Mouse (Mus musculus) layer of hippocampus, adult 11-12 months (tissue): ENCODE measurements around the gene Dgkz.

Experiments used
- DNase-seq: peaks from one replicate; pipeline ENCODE4 v3.0.0; 2022; ENCODE audit warnings: low spot score

Gene Dgkz

DNA sequence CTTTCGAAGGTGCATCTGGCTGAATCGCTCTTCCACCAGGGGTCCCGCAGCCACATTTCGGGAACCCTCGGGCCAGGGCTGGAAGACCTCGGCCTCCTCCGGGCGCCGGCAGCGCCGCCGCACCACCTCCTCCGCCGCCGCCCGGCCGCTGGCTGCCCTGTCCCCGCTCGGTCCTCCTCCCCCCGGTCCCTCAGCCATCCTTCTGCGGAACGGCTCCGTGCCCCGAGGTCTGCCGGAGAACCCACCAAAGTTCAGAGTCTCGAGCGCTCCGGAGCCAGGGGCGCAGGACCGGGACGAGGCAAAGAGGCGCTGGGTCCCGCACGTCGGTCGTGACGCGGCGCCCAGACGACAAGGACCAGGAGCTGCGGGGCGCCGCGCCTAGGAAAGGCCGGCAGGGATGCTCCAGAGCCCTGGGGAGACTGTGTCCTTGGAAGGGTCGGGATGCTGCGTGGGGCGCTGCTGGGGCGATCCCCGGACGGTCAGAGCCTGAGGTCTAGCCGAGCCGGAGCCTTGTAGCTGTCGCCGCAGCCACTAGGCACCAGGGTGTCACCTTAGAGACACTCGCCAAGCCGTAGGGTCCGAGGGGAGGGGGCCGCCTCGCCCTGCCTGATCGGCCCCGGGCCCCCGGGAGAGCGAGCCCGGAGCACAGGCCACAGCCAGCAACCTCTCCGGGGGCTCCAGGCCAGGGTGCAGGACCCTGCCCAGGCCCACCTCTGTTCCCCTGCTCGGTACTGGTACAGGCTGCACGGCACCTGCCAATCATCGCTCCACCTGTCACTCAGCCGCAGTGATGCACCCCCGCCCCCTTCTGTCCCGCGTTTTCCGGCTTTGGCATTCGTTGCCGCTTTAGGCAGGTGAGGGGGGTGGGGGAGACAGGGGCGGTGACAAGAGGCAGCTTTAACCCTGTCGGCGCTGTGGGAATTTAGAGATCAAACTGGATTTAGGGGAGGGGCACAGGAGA lies at the start of gene Dgkz:
Dgkz (minus strand) TSS at position 284 of the 961 bp plus-strand sequence.
- no peak for DNase-seq

DNA sequence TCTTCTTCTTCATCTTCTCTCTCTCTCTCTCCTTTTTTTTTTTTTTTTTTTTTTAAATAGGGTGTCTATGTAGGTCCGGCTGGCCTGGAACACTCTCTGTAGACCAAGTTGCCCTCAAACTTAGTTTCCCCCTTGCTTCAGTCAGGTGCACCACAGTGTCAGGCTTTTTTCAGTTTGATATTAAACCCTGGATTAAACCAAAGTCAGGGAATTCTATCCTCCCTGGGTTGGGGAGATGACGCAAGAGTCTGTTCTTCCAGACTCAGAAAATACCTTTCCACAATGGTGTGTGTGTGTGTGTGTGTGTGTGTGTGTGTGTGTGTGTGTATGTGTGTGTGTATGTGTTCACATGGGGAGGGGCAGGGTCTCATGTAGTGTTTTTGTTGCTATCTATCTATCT lies 49.5 kb upstream of the Dgkz start:
- DNase-seq, result no peak

DNA sequence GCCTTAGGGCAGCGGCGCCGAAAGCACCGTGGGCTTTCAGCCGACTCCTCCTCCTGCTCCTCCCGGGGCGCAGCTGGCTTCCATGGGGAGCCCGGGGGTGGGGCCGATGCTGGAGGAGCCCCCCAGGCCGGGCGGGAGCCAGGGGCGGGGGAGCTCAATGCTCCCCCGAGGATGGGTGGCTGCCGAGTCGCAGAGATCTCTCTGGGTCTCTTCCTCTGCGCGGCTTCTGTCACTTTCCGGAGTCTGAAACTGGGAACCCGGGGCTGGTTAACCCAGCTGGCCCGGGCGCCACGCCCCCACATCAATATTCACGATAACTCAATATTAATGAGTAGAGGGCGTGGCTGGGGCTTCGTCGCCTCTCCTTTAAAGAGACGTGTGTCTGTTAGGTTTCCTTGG lies 48.6 kb upstream of the Dgkz start, which contains the start of gene Creb3l1:
Creb3l1 (minus strand) TSS at position 229 of the 399 bp plus-strand sequence.
- DNase-seq, result peak; percentile 63

DNA sequence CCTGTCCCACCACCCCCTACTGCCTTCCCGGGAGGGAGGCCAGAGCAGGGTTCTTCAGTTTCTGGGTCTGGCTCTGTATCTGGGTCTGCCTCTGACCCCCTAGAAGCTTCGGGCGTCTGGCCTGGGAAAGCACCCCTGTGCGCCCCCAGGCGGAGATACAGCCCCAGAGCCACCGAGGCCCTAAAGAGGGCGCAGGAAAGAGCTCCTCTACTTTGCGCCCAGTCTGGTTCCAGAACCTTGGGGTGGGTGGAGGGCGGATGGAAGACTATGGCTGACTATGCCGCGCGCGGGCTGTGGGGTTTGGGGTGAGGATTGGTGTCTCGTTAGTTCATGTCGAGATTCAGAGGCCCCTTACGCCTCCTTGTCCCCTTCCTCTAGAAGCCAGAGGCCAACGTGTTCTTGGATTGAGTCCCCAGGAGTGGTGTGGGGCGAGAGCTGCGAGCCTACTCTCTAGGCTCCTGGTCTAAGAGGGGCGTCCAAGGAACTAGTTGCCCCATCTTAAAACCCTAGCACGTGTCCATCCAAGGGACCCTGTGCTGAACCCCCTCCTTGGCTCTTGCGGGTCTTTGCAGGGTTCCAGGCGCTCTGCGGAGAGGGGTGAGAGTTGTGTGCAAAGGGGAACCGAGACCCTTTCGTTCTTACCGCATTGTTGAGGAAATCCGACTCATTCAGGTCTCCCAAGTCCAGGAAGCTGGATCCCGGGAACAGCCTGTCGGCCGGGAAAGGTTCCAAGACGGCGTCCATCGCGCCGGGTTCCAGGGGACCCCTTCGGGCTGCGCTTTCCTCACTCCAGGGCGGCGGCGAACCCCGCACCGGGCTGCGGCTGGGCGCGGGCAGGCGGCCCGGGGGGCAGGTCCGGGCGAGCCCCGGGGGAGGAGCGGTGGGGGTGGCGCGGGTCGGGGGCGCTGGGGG lies 48.0 kb upstream of the Dgkz start:
- no peak for DNase-seq

DNA sequence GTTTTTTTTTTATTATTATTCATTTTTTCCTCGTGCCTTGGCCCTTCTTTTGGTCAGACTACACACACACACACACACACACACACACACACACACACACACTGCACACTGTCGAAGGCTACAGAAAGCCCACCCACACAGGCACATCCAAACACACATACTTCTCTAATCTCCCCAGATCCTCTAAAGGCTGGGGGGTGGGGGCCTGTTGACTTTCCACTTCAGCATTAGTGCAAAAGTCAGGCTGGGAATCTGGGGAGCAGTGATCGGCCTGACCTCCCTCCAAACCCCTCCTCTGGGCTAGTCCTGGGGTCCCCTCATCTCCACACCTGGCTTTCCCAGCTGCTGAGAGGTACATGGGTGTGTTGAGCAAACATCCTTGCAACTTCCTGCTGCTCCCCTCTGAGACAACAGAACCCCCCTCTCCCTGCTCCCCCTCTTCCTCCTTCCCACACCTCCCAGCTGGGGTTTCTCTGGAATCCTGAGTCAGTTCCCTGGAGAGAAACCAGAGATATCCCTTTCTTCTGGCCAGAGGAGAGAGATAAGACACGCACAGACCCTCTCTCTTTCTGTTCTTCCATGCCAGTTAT lies 45.1 kb upstream of the Dgkz start:
- no peak for DNase-seq

DNA sequence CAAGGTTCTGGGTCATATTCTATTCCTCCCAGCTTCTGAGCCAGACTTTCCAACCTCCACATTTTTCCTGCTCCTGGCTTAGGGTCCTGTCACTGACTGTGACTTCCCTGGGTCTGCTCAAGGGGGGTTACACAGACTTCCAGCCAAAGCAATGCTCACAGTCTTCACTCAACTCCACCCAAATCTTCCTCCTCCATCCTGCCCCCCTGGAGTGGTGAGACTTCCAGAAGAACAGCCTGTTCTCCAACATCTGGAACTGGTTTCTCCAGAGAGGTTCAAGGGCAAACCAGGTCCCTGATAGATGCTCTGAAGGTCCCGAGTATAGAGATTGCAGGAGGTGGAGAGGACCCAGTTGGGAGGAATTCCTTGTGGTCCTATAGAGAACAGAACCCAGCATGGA lies 41.8 kb upstream of the Dgkz start:
- no peak for DNase-seq

DNA sequence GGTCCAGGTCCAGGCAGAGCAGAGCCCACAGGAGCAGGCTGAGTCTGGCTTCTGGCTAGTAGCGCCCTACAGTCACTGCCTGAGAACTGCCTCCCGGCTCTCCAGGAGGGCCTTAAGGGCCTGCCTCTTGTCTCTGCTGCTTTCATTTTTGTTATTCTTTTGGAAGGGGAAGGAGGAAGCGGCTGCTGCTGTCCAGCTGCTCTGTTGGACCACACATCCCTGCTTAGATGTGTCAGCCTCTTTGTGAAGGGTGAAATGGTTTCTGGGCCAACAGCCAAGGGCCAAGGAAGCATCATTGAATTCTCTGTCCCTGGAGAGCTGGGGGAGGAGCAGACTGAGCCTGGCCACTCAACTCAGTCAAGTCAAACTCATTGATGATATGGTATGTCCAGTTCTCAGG lies 41.3 kb upstream of the Dgkz start:
- peak; percentile 45 for DNase-seq

DNA sequence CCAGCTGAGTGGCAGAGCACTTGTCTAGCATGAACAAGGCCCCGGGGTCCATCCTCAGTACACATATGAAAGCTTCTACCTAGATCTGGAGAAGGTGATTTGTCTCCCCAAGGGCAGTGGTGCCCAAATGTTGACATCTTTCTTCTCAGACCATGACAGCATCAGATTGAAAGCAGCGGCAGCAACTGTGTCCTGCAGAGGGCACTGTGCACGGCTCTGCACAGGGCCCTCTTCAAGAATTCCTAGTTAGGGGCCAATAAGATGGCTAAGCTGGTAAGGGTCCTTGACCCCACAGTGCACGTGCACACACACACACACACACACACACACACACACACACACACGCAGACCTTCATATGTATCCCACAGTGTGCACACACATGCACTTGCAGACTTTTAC lies 39.2 kb upstream of the Dgkz start:
- no peak for DNase-seq

DNA sequence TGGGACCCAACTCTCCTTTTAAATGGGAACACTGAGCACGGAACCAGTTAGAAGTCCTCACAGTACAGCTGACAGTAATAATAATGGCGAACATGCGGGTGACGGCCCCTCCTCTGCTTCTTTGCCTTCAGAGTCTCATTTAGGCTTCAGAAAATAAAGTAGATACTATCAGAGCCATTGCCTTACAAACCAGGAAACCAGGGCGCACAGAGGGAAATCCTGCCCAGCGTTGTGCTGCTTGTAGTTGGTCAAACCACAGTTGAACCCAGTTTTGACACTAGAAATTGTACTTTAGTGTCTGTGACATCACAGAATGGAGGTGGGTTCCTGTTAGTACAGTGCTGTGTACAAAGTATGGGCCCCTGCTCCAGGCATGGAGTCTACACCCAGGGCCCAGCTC lies 38.6 kb upstream of the Dgkz start:
- DNase-seq, result no peak

DNA sequence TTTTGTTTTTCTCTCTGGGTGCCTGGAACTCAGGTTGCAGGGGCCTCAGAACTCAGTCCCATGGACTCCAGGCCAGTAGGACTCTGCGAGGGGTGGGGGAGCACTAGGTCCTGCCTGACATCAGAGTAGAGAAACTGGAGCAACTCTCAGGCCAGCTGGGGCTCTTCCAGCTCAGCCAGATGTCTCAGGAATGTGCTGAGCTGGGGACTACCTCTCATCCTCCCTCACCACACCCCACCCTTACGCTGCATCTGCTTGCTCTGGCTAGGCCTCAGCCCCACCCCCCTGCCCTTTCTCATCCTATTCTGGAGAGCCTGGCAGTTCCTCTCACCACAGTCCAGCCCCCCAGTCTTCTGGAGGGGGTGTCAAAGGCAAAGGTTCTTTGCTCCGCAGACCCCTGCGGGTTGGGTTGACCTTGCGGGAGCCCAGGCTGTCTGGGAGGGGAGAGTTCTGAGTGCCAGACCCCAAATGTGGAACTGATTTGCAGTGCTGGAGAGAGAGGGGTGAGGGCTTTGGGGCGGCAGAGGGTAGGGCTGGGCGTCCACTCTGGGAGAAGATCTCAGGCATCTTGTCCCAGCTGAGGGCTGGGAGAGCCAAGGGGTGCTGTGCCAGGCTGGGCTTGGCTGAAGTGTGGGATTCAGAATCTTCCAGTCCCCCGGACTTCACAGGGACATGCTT lies 37.2 kb upstream of the Dgkz start:
- no peak for DNase-seq

DNA sequence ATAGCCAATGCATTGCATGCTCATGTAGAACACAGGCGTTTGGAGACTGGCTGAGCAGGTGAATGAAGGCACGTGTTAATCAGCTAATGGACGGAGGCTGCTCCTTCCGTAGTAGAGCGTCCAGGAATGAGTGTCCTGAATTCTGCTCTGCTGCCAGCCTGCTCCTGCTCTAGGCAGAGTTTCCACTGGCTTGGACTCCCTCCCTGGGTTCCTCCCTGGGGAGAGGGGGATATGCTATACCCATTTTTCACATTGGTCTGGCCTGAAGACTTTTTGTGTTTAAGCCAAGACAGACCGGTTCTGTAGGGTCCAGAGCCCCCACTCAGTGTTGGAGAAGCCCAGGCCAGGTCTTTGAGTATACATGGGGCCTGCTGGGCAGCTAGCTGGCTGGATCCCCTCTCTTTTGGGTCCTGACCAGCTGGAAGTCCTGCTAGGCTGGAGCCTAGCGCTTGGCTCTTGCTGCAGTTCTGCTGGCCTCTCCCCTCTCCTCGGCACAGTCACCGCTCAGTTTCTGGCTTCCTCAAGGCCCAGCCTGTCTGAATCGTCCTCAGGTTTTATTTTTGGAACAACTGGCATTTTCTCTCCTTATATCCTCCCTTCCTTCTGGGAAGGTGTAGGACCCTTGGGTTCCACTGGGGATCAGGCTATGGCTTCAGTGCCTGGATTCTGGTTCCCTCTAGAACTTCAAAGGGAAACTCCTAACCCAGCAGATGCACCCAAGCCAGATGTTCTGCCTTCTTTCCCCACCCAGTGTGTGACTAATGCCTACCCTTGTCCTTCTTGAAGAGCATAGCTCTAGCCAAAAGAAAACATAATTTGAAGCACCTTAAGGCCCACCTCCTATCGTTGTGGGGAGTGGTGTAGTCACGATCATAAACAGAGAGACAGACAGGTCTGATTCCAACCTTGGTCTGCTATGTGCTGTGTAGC lies 36.0 kb upstream of the Dgkz start:
- DNase-seq, result no peak

DNA sequence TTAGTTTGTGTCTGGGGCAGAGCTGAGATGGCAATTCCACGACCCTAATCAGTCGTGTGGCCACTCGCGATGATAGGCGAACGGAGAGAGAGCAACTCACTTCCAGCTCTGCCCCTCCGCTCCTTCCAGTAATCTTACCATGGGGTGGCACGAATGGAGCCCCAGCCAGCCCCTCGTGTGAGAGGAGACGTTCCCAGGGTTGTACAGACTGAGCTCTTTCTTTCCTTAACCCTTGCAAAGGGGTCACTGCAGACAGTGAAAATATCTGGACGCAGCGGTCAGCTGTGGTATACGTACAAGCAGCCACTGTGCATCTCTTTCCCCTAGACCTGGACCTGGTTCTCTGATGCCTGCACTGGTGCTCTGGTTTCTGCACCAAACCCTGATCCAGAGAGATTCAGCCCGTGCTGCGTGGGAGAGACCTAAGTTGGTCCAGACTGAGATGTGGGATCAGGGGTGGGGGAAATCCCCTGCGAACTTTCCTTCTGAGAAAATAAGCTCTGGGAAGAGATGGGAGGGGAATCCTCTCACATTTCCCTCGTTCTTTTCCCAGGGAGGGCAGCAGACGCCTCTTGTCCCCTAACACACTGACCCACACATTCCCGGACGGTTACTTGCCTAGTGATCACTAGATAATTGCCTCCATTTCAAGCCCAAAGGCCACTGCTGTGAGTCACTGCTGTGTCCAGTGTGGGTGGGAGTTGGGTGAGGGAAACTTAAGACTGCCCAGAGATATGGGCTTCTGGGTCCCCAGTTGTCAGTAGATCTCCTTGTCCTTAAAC lies 33.1 kb upstream of the Dgkz start:
- DNase-seq, result no peak

DNA sequence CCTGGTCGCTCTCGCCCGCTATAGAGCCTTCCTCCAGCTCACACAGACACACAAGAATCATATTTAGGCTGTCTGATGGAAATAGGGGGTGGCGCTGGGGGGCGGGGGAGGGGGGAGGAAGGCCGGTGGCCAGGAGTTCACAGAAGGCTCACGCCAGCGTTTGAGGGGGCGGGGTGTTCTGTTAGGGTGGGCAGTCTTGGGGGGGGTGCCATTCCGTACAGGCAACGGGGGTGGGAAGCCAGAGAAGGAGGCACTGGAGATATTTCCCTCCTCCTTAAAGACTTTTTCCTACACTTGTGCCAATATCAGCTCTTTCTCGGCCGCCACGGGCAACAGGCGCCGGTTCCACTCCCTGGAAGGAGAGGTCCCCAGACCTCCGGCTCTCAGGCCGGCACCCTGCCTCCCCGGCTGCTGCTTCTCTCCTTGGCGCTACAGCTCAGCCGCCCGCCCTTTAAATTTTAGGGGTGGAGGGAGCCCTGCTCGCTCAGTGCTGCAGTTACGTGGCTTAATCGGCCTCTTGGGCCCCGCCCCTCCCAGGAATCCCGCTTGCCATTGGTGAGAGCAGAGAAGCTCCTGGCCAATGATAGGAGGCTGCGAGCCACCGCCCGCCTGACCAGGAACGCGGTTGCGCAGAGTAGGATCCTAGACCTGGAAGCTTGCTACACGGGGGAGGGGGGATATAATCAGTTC lies 32.4 kb upstream of the Dgkz start:
- DNase-seq, result peak; percentile 98

DNA sequence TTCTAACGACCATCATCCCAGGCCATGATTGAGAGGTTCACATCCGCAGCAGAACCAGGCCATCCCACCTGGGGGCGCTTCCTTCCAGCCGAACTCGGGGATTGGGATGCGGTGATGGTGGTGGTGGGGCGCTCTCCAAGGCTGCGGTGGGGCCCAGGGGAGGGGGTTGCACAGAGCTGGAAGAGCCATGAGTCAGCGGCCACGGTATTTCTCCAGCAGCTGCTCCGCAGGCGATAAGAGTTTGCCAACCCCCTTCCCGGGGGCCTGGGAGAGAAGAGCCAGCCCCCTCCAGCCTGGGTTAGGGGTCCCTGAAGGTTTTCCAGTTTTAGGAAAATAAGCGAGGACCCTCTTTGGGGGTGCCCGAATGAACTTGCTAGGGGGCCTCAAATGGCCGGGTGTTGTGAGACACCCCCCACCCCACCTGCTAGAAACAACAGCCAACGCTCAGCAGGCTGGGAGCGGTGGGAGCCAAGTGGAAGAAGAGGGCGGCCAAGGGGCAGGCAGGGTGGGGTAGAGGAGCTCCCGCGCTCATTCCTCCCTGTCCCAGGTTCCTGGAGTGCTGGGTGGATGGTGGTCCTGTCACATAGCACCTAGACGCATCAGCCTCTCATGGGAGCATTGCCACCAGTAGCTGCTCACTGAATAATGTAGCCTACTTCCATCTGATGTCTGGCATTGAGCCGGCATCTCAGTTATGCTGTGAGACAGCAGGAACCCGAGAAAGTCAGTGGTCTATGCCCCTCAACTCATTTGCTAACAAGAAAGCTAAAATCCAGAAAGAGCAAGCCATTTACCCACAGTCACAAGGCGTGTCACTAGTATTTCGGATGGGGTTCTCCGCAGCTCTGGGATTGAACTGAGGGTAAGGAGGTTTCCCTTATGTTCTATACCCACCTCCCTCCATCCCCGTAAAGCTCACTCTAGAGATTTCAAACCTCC lies 31.6 kb upstream of the Dgkz start:
- peak; percentile 56 for DNase-seq

DNA sequence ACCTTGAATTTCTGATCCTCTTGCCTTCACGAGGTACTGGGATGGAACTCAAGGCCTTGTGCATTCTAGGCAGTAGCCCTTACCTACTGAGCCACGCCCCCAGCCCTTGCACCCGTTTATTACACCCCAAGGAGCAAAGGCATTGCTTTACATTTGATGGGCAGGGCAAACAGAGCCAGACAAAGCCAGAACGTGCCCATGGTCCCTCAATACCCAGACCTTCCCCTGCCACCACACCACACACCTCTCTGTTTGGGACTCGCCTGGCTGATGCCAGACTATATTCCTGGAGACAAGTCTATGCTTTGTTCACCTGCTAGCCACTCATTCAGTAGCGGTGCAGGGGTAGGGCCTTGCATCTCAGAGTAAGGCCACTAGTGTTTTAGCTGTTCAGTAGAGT lies 30.8 kb upstream of the Dgkz start:
- no peak for DNase-seq

DNA sequence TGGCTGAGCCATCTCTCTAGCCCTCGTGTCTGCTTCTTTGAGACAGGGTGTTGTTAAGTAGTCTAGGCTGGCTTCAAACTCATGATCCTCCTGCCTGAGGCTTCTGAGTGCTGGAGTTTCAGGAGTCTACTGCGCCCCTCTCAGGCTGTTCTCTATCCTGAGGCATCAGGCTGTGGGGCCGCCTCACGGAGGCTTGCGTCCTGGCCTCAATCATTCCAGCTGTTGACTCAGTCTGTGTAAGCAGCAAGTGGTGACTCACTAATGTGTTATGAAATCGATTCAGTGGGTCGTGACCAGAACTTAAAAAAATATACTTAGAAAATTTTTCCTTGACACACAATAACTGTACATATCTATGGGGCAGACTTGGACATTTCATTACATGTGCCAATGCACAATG lies 29.0 kb upstream of the Dgkz start:
- no peak for DNase-seq

DNA sequence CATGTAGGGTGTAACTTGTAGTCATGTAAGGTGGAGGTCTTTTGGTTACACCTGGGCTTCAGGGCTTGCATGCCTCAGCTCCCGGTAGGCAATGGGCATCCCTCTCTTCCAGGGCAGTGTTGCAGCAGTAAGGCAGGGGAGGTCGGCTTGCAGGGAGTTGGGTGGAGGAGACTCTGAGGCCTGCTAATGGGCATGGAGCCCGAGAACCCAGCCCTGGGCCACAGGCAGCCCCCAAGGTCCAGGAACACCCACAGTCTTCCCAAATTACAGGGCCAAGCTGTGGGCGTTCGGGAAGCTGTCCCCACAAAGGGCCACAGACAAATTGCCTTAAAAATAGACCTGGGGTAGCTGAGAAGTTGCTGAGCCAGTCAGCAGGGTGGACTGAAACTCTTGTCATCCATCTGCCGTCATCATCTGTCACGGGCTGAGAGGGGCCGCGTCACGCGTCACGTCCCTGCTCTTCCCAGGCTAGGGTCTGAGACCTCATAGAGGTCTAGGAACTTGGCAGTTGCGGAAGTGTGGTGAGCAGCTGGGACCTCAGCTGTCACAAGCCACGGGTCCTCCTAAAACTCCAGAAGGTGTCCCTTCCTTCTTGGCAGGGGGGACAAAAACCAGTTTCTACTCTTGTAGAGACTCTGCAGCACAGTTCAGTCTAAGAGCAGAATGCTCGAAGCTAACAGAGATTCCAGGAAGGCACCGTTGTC lies 22.4 kb upstream of the Dgkz start:
- no peak for DNase-seq

DNA sequence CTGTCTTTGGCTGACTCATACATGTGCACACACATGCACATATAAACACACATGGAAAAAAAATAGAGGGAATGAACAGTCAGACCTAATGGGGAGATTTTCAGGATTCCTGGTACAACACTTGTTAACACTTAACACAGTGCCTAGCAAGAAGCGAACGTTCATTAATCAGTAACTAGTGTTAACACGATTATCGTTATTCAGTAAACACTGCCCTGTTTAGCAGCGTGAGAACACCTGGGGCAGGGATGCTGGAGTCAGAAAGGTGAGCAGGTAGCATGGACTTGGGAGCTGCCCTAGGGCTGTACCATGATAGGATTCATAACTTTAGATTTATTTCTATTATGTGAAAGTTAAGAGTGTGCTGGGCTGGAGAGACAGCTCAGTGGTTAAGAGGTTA lies 20.3 kb upstream of the Dgkz start:
- no peak for DNase-seq
